Mouse (Mus musculus) frontal cortex, postnatal 25 days (tissue): ENCODE data around the gene 9930111J21Rik2.
"Not testable (repeated sequence)": the region's sequence is repeated elsewhere in the genome, so short reads cannot be mapped to it uniquely, and the experiment has no call there.

Experiments
- DNase-seq, 2 experiments: peaks; one replicate each; pipeline ENCODE4 v3.0.0; 2022; ENCODE audit warnings: low spot score in 2 of 2

9930111J21Rik2 gene

GRCm38 (mm10) chr11:49076001-49076757 lies 25.1 kb upstream of the 9930111J21Rik2 start, which contains the start of gene Ifi47:
TSS of gene Ifi47 (plus strand) at chr11:49076587.
- DNase-seq = not testable (repeated sequence)

DNA sequence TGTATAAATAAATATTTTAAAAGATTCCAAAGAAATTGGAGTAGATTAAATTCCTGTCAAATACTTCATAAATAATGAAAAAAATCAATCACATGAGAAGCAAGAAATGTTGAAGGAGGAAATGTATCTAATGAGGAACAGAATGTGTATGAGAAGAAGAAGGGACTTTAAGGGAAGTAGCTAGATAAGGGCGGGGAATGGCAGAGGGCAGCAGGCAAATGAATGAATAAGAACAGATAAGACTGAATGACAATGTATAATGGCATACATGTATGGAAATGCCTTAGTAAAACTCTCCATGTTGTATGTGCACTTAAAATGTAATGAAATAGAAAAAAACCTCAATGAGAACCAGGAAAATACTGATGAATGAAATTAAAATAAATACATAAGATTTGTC lies 17.3 kb upstream of the 9930111J21Rik2 start:
- DNase-seq = no peak

DNA sequence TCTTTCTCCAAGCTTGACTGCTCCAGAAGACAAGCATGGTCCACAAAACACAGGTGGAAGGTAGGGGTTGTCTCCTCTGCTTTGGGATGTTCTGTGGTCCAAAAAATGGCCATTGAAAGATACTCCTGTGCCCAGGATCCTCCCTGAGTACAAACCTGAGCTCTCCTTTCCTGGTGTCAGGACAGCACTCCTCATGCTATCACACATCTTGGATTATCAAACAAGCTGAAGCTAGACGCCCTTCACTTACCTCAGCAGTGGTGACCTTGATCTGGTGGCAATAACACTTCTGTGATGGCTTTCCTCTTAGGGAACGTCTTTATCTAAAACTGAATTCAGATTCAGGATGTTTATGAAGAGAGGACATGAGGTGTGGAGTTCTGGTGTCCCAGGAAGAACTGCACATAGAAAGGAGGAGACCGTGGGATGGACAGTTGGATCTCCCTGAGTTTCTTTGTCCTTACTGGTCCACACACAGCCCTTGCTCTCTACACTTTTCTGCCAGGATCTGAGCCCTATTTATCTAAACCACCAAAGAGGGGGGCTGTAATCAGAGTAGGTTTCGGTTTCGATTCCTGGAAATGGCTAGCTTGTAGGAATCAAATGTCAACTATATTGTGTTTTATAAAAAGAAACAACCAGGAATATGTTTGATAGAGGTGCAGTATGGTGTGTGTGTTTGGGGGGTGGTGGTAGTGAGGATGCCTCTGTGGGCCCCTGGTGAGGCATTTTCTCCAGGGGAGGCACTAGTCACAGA lies 12.8 kb upstream of the 9930111J21Rik2 start, which contains the start of gene Tgtp2:
Tgtp2 (minus strand) TSS at position 494 of the 757 bp plus-strand sequence.
- DNase-seq = not testable (repeated sequence)

DNA sequence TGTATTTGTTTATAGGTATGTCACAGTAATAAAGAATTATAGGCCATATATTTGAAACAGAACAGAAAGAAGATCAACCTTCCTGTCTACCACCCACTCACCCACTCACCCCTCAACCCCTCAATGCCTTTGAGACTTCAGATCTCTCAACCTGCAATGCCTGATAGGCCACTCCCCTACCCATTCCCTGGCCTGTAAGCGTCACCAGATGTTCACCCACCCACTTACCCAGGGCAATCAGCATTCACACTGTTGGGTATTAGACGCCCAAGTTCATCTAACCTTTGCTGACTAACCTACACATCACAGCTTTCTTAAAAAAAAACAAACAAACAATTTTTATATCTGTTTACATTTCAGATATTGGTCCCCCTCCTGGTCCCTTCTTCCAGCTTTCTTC lies 10.8 kb upstream of the 9930111J21Rik2 start:
- not testable (repeated sequence) for DNase-seq

- not testable (repeated sequence) for DNase-seq
Observed at GRCm38 (mm10) chr11:49060061-49060460, 9.0 kb upstream of the 9930111J21Rik2 start.

- DNase-seq = not testable (repeated sequence)
Observed at GRCm38 (mm10) chr11:49051894-49052293, 852 bp upstream of the 9930111J21Rik2 start.

DNA sequence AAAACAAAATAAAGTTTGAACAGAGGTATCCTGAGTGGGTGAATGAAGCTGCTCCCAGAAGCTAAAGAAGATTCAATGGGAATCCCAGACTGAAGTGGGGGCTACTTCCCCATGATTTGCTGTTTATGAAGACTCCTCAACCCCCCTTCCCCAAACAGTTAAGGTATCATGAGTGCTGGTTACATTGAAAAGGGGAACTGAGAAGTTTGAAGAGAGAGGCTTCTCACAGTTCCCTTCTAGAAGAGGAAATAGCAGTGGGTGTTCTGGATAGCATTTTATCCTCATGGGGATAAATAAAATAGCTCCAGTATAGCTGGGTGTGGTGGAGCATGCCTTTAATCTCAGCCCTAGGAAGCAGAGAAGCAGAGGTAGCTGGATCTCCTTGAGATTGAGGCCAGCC lies 978 bp downstream of the 9930111J21Rik2 start:
- not testable (repeated sequence) for DNase-seq

- not testable (repeated sequence) for DNase-seq
Observed at GRCm38 (mm10) chr11:49012074-49012473, 39.0 kb downstream of the 9930111J21Rik2 start.

DNA sequence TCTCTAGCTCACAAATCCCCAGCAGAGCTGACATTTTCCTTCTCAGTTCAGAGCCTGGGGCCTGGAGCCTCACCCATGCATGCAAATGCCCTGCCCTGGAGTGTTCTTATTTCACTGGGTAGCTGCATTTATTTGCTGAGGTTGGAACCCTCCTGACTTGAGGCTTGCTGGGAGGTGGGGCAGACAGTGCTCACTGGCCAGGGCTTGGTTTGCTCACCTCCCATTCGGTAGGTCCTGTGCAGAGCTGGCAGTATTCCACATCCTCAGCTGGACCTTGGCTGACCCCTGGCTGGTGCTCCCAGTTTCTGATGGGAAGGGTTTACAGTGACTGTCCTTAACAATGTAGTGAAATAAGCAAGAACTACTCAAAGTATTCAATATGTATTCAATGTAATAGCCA lies 44.3 kb downstream of the 9930111J21Rik2 start:
- DNase-seq = not testable (repeated sequence)

- not testable (repeated sequence) for DNase-seq
Observed at GRCm38 (mm10) chr11:49006317-49006716, 44.7 kb downstream of the 9930111J21Rik2 start.

DNA sequence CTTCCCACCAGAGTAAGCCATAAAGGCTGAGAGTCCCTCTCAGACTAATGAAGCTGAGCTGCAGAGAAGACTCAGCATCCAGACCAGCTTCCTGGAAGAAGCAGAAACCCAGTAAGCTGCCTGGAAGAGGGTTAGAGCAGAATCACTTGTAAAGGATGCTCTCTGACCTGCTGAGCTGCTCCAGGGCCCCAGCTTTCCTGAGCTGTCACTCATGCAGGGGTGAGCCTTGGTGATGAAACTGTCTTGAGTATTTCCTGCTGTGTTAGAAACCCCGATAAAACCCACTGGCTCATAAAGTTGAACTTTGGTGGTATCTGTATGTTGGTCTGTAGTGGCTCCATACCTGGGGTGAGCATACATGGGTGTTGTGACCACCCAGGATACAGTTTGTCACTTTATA lies 50.6 kb downstream of the 9930111J21Rik2 start:
- DNase-seq = not testable (repeated sequence)

GRCm38 (mm10) chr11:48994018-48994417 lies 57.0 kb downstream of the 9930111J21Rik2 start, which contains the start of gene Tgtp1:
TSS of gene Tgtp1 (minus strand) at chr11:48994172.
- not testable (repeated sequence) for DNase-seq

DNA sequence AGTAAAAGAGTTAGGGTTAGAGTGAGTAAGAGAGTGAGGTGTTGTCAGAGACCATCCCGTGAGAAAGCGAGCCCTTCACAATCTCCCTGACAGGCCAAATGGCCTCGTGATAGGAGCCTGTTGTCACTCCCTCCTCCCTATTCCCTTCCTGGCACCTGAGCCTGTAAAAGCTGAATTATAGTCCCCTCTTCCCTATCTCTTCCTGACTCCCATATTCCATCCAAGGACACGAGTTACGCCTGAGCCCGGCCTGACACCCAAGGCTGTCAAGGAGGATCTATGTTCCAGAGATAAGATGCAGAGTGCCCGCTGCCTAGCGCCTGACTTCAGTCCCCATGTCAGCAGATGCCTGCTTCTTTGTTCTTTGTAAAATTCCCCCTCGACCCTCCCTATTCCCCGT lies 57.7 kb downstream of the 9930111J21Rik2 start:
- not testable (repeated sequence) for DNase-seq

DNA sequence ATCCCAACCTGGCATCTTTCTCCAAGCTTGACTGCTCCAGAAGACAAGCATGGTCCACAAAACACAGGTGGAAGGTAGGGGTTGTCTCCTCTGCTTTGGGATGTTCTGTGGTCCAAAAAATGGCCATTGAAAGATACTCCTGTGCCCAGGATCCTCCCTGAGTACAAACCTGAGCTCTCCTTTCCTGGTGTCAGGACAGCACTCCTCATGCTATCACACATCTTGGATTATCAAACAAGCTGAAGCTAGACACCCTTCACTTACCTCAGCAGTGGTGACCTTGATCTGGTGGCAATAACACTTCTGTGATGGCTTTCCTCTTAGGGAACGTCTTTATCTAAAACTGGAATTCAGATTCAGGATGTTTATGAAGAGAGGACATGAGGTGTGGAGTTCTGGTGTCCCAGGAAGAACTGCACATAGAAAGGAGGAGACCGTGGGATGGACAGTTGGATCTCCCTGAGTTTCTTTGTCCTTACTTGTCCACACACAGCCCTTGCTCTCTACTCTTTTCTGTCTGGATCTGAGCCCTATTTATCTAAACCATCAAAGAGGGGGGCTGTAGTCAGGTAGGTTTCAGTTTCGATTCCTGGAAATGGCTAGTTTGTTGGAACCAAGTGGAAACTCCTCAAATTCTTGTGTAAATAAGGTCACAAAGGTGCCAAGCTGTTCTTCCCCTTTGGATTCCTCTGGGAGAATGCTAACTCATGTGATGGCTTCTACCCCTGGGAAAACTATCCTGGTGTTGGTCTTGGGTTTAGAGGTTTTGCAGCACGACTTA lies 59.1 kb downstream of the 9930111J21Rik2 start, which contains the start of gene Gm12185:
Gm12185 (minus strand) TSS at position 487 of the 781 bp plus-strand sequence.
- DNase-seq = not testable (repeated sequence)

GRCm38 (mm10) chr11:48989981-48990380 lies 61.1 kb downstream of the 9930111J21Rik2 start:
- not testable (repeated sequence) for DNase-seq

DNA sequence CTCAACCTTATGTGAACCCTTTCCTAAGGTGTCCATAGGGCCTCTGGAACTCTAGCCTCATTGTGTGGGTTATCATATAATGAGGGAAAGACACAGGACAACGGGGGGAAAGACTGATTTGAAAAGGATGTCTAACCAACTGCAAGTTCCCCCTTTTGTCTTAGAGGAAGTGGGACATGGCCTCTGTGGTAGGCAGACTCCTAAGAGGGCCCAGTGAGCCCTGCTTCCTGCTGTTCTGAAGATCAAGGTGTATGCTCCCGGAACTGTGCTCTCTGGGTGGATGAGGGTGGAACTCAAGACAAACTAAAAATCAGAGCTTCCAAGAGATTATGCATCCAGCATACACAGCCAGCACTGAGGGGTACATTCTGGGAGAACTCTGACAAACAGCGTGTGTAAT lies 62.8 kb downstream of the 9930111J21Rik2 start:
- not testable (repeated sequence) for DNase-seq

GRCm38 (mm10) chr11:48982848-48983247 lies 68.2 kb downstream of the 9930111J21Rik2 start:
- not testable (repeated sequence) for DNase-seq

- not testable (repeated sequence) for DNase-seq
Observed at GRCm38 (mm10) chr11:48980052-48980451, 71.0 kb downstream of the 9930111J21Rik2 start.

- DNase-seq = not testable (repeated sequence)
Observed at GRCm38 (mm10) chr11:48979251-48979650, 71.8 kb downstream of the 9930111J21Rik2 start, which contains the start of gene 9930111J21Rik1. TSS of gene 9930111J21Rik1 (minus strand) at chr11:48979398.

- not testable (repeated sequence) for DNase-seq
Observed at GRCm38 (mm10) chr11:48978240-48978939, 72.7 kb downstream of the 9930111J21Rik2 start, which contains the start of gene Olfr56. TSS of gene Olfr56 (plus strand) at chr11:48978889.

- DNase-seq = not testable (repeated sequence)
Observed at GRCm38 (mm10) chr11:48974686-48975085, 76.4 kb downstream of the 9930111J21Rik2 start.
